Mouse (Mus musculus): ENCODE results near the gene Pkd2l1. TPM values are rescaled to one million over a fixed set of nuclear protein-coding genes. Genes with fewer than 3 reads are reported as not detected.

Pkd2l1 gene
- polyA plus RNA-seq (2012; rRNA removed), result 5.3 and 8.2 TPM in 2 replicates

- no peaks in the 10 kb centered on the region; the same call in 1 of the 2 replicates for H3K4me1 ChIP-seq (ENCODE audit: control insufficient read depth, insufficient read depth, low read length)
- H3K27ac ChIP-seq (ENCODE audit: insufficient read depth, low read length), result no peak within 1 kb of the TSS
- 36% methylated on average over 3 of the region's 3 CpGs for WGBS
- no peaks in the 10 kb centered on the region for H3K27me3 ChIP-seq (ENCODE audit: control insufficient read depth, insufficient read depth, low read length)
- no peak within 1 kb of the TSS for H3K4me3 ChIP-seq (replicated peaks; ENCODE audit: insufficient read depth, low read depth, low read length)
- TF ChIP-seq POLR2A (IDR thresholded peaks at IDR 0.05; ENCODE audit: borderline replicate concordance, insufficient read depth, low read length), result no peak
- TF ChIP-seq CTCF (IDR thresholded peaks at IDR 0.05; ENCODE audit: borderline replicate concordance, insufficient read depth, low read depth, low read length), result no peak
- DNase-seq, result no peak
Observed at GRCm38 (mm10) chr19:44192342-44192741, at the start of gene Pkd2l1. Gene Pkd2l1, minus strand, starts transcription at chr19:44192442.

- no peak for TF ChIP-seq CTCF (IDR thresholded peaks at IDR 0.05; ENCODE audit: borderline replicate concordance, insufficient read depth, low read depth, low read length)
- TF ChIP-seq POLR2A (IDR thresholded peaks at IDR 0.05; ENCODE audit: borderline replicate concordance, insufficient read depth, low read length), result no peak
- 86% methylated on average over 2 of the region's 2 CpGs for WGBS
Observed at GRCm38 (mm10) chr19:44238906-44239305, 46.7 kb upstream of the Pkd2l1 start.

GRCm38 (mm10) chr19:44237471-44238006, 45.3 kb upstream of the Pkd2l1 start:
- Histone ChIP-seq H3K27me3 (ENCODE audit: control insufficient read depth, insufficient read depth, low read length) (no peaks in the 10 kb centered on the region), H3K4me3 (replicated peaks; ENCODE audit: insufficient read depth, low read depth, low read length) (peak overlapping the region; percentile 52), H3K27ac (ENCODE audit: insufficient read depth, low read length) (peak overlapping the region; percentile 37; the same call in 1 of the 2 replicates), H3K4me1 (ENCODE audit: control insufficient read depth, insufficient read depth, low read length) (no peaks in the 10 kb centered on the region)
- peak in 1 of 2 experiments; percentile 24 for DNase-seq
- 14% methylated on average over 19 of the region's 19 CpGs for whole genome bisulfite sequencing
- no peak for TF ChIP-seq POLR2A (IDR thresholded peaks at IDR 0.05; ENCODE audit: borderline replicate concordance, insufficient read depth, low read length)
- TF ChIP-seq CTCF (IDR thresholded peaks at IDR 0.05; ENCODE audit: borderline replicate concordance, insufficient read depth, low read depth, low read length), result no peak

More at GRCm38 (mm10) chr19:44238906-44239305, 46.7 kb upstream of the Pkd2l1 start:
- DNase-seq, result no peak
- H3K27me3 ChIP-seq (ENCODE audit: control insufficient read depth, insufficient read depth, low read length), result no peaks in the 10 kb centered on the region
- H3K4me3 ChIP-seq (replicated peaks; ENCODE audit: insufficient read depth, low read depth, low read length), result no peak overlapping the region
- no peaks in the 10 kb centered on the region for H3K4me1 ChIP-seq (ENCODE audit: control insufficient read depth, insufficient read depth, low read length)
- no peak overlapping the region for H3K27ac ChIP-seq (ENCODE audit: insufficient read depth, low read length)

- Histone ChIP-seq H3K27ac (ENCODE audit: insufficient read depth, low read length) (no peak overlapping the region), H3K4me3 (replicated peaks; ENCODE audit: insufficient read depth, low read depth, low read length) (no peak overlapping the region), H3K27me3 (ENCODE audit: control insufficient read depth, insufficient read depth, low read length) (no peaks in the 10 kb centered on the region), H3K4me1 (ENCODE audit: control insufficient read depth, insufficient read depth, low read length) (no peaks in the 10 kb centered on the region)
- TF ChIP-seq CTCF (IDR thresholded peaks at IDR 0.05; ENCODE audit: borderline replicate concordance, insufficient read depth, low read depth, low read length) (no peak), POLR2A (IDR thresholded peaks at IDR 0.05; ENCODE audit: borderline replicate concordance, insufficient read depth, low read length) (no peak)
- WGBS, result 71% methylated on average over 4 of the region's 4 CpGs
- no peak for DNase-seq
Observed at GRCm38 (mm10) chr19:44231608-44232151, 39.4 kb upstream of the Pkd2l1 start.

- H3K4me3 ChIP-seq (replicated peaks; ENCODE audit: insufficient read depth, low read depth, low read length), result no peak overlapping the region
- TF ChIP-seq CTCF (IDR thresholded peaks at IDR 0.05; ENCODE audit: borderline replicate concordance, insufficient read depth, low read depth, low read length), result no peak
- no peak for TF ChIP-seq POLR2A (IDR thresholded peaks at IDR 0.05; ENCODE audit: borderline replicate concordance, insufficient read depth, low read length)
- H3K27me3 ChIP-seq (ENCODE audit: control insufficient read depth, insufficient read depth, low read length), result no peaks in the 10 kb centered on the region
- DNase-seq, result no peak
- H3K4me1 ChIP-seq (ENCODE audit: control insufficient read depth, insufficient read depth, low read length), result no peaks in the 10 kb centered on the region
- H3K27ac ChIP-seq (ENCODE audit: insufficient read depth, low read length), result no peak overlapping the region
- WGBS, result 39% methylated on average over 3 of the region's 3 CpGs
Observed at GRCm38 (mm10) chr19:44230212-44230611, 38.0 kb upstream of the Pkd2l1 start.

GRCm38 (mm10) chr19:44229776-44230175, 37.5 kb upstream of the Pkd2l1 start:
- DNase-seq, result no peak
- H3K27ac ChIP-seq (ENCODE audit: insufficient read depth, low read length), result no peak overlapping the region
- no peaks in the 10 kb centered on the region for H3K27me3 ChIP-seq (ENCODE audit: control insufficient read depth, insufficient read depth, low read length)
- no peak for TF ChIP-seq CTCF (IDR thresholded peaks at IDR 0.05; ENCODE audit: borderline replicate concordance, insufficient read depth, low read depth, low read length)
- no peak for TF ChIP-seq POLR2A (IDR thresholded peaks at IDR 0.05; ENCODE audit: borderline replicate concordance, insufficient read depth, low read length)
- no peak overlapping the region for H3K4me3 ChIP-seq (replicated peaks; ENCODE audit: insufficient read depth, low read depth, low read length)
- no peaks in the 10 kb centered on the region for H3K4me1 ChIP-seq (ENCODE audit: control insufficient read depth, insufficient read depth, low read length)
- 16% methylated on average over 2 of the region's 2 CpGs for WGBS

- Histone ChIP-seq H3K4me1 (ENCODE audit: control insufficient read depth, insufficient read depth, low read length) (no peaks in the 10 kb centered on the region), H3K27ac (ENCODE audit: insufficient read depth, low read length) (no peak overlapping the region), H3K27me3 (ENCODE audit: control insufficient read depth, insufficient read depth, low read length) (no peaks in the 10 kb centered on the region), H3K4me3 (replicated peaks; ENCODE audit: insufficient read depth, low read depth, low read length) (no peak overlapping the region)
- no peak for DNase-seq
- TF ChIP-seq CTCF (IDR thresholded peaks at IDR 0.05; ENCODE audit: borderline replicate concordance, insufficient read depth, low read depth, low read length) (no peak), POLR2A (IDR thresholded peaks at IDR 0.05; ENCODE audit: borderline replicate concordance, insufficient read depth, low read length) (no peak)
- 87% methylated on average over 5 of the region's 5 CpGs for WGBS
Observed at GRCm38 (mm10) chr19:44225728-44226127, 33.5 kb upstream of the Pkd2l1 start.

- 39% methylated on average over 3 of the region's 3 CpGs for WGBS
- DNase-seq, result no peak
- Histone ChIP-seq H3K27me3 (ENCODE audit: control insufficient read depth, insufficient read depth, low read length) (no peaks in the 10 kb centered on the region), H3K27ac (ENCODE audit: insufficient read depth, low read length) (no peak overlapping the region), H3K4me1 (ENCODE audit: control insufficient read depth, insufficient read depth, low read length) (no peaks in the 10 kb centered on the region), H3K4me3 (replicated peaks; ENCODE audit: insufficient read depth, low read depth, low read length) (no peak overlapping the region)
- TF ChIP-seq CTCF (IDR thresholded peaks at IDR 0.05; ENCODE audit: borderline replicate concordance, insufficient read depth, low read depth, low read length), result no peak
- no peak for TF ChIP-seq POLR2A (IDR thresholded peaks at IDR 0.05; ENCODE audit: borderline replicate concordance, insufficient read depth, low read length)
Observed at GRCm38 (mm10) chr19:44217958-44218525, 25.8 kb upstream of the Pkd2l1 start.

Data from cerebellum, adult 2 months (tissue).